Mouse (Mus musculus): ENCODE data around the gene Lrrc51. TPM values are rescaled to one million over a fixed set of nuclear protein-coding genes. Genes with fewer than 3 reads are reported as not detected.
"Not testable (repeated sequence)": the region's sequence is repeated elsewhere in the genome, so short reads cannot be mapped to it uniquely, and the experiment has no call there.

Lrrc51 gene
- polyA plus RNA-seq, 1 experiment from 2014 or later = 8.7 TPM

DNA sequence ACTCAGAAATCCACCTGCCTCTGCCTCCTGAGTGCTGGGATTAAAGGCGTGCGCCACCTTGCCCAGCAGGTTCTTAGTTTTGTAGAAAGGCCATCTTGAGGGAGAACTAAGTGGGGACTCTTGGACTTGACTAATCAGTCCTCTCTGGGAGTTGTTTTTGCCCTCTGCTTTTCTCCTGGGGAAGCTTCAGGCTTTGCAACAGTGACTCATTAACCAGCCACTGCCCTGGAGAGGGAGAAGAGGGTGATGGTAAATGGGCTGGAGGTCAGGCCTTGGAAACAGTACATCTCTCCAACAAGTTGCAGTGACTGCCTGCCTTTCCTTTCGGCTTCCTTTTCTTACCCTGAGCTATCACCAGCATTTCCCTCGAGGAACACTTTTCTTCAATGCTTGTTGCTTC lies 30.9 kb upstream of the Lrrc51 start:
- no peak overlapping the region for H3K9ac ChIP-seq (replicated peaks)
- 87% methylated on average over 4 of the region's 4 CpGs for WGBS

DNA sequence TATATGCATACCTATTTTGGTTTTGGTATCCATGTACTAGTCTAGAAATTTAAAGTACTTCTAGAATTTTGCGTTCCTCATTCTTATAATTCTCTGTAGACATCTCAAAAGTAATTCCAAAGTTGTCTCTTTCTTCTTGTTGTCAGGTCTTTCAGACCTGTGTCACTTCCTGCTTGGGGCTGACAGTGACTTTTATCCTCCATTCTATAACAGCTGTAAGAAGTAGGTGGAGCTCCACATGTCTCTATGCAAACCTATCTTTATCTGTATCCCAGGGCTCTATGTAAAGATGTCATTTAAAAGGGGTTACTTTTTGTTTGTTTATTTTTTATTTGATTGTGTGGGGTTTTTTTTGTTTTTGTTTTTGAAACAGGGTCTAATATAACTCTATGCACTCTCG lies 29.9 kb upstream of the Lrrc51 start:
- Histone ChIP-seq H3K27me3 (no peaks in the 10 kb centered on the region), H3K4me3 (replicated peaks) (no peak overlapping the region), H3K9ac (replicated peaks) (no peak overlapping the region), H3K36me3 (no peaks in the 10 kb centered on the region), H3K27ac (no peak overlapping the region), H3K9me3 (no peaks in the 10 kb centered on the region), H3K4me1 (replicated peaks) (peaks cover 2% of the 10 kb centered on the region), H3K4me2 (no peak overlapping the region)
- 94% methylated on average over 2 of the region's 2 CpGs for WGBS
- ATAC-seq (ENCODE audit: insufficient number of reproducible peaks, insufficient read depth, low FRiP score, low TSS enrichment, low read depth) = no peak

More for the DNA sequence above, 30.9 kb upstream of the Lrrc51 start:
- H3K36me3 ChIP-seq = no peaks in the 10 kb centered on the region
- no peaks in the 10 kb centered on the region for H3K9me3 ChIP-seq
- no peaks in the 10 kb centered on the region for H3K27me3 ChIP-seq
- no peak overlapping the region for H3K27ac ChIP-seq
- peaks cover 8% of the 10 kb centered on the region for H3K4me1 ChIP-seq (replicated peaks)
- no peak overlapping the region for H3K4me3 ChIP-seq (replicated peaks)
- no peak for ATAC-seq (ENCODE audit: insufficient number of reproducible peaks, insufficient read depth, low FRiP score, low TSS enrichment, low read depth)
- H3K4me2 ChIP-seq = no peak overlapping the region

DNA sequence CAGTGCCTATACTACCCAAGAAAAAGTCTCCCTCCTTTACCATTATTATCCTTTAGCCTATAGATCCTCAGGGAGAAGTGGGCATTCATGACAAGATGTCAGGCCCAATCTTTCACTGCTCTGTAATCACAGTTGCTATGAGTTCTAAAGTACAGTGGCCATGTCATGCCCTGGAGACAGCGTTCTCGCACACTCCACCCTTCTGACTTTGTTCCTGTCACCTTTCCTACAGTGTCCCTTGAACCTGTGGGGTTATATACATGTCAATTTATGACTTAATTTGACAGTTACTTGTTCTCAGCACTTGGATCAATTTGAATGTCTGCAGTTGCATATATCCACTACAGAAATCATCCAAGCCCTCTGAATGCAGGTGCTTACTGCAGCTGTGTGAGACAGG lies 29.1 kb upstream of the Lrrc51 start:
- Histone ChIP-seq H3K4me1 (replicated peaks) (no peaks in the 10 kb centered on the region), H3K27me3 (no peaks in the 10 kb centered on the region), H3K4me2 (no peak overlapping the region), H3K36me3 (no peaks in the 10 kb centered on the region), H3K4me3 (replicated peaks) (no peak overlapping the region), H3K9me3 (no peaks in the 10 kb centered on the region), H3K27ac (no peak overlapping the region), H3K9ac (replicated peaks) (no peak overlapping the region)
- WGBS = 95% methylated on average over 2 of the region's 2 CpGs
- ATAC-seq (ENCODE audit: insufficient number of reproducible peaks, insufficient read depth, low FRiP score, low TSS enrichment, low read depth) = no peak

DNA sequence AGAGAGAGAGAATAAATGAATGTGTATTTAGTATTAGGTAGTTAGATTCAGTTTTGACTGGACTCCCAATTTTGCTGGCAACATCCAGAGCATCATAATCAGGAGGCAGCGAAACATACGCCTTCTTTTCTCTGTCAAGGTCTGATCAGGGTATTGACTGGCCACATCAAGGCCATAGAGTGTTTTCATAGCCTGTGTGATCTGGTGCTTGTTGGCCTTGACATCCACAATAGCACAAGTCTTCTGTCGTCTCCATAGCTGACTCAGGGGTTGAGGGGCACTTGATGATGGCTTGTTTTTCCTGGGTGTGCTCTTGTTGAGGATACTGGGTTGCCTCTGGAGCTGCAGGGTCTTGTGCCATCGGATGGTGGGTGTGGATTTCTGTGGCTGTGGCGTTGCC lies 23.2 kb upstream of the Lrrc51 start:
- no peaks in the 10 kb centered on the region for H3K27me3 ChIP-seq
- H3K36me3 ChIP-seq = no peaks in the 10 kb centered on the region
- 99% methylated on average over 5 of the region's 5 CpGs for WGBS
- H3K4me1 ChIP-seq (replicated peaks) = no peaks in the 10 kb centered on the region
- no peak overlapping the region for H3K27ac ChIP-seq
- H3K9ac ChIP-seq (replicated peaks) = no peak overlapping the region
- H3K4me3 ChIP-seq (replicated peaks) = no peak overlapping the region
- H3K4me2 ChIP-seq = no peak overlapping the region
- H3K9me3 ChIP-seq = no peaks in the 10 kb centered on the region
- no peak for ATAC-seq (ENCODE audit: insufficient number of reproducible peaks, insufficient read depth, low FRiP score, low TSS enrichment, low read depth)

DNA sequence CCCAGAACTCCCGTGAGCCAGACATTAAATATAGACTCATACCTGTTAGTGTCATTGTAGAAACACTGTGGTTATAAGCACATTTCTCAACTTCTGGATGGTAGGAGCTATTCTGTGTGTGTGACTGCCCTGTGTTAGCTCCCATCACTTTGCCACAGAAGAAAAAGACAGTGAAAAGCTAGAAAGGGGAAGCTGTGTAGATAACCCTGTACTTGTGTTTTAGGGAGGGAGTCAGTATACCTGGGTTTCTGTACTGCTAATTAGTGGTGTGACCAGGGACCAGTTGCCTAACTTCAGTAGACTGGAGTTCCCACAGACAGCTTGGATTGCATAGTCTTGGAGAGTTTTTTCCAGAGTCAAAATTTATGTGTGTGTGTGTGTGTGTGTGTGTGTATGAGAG lies 22.8 kb upstream of the Lrrc51 start:
- no peaks in the 10 kb centered on the region for H3K36me3 ChIP-seq
- no peak overlapping the region for H3K27ac ChIP-seq
- no peaks in the 10 kb centered on the region for H3K27me3 ChIP-seq
- no peak for ATAC-seq (ENCODE audit: insufficient number of reproducible peaks, insufficient read depth, low FRiP score, low TSS enrichment, low read depth)
- no peaks in the 10 kb centered on the region for H3K4me1 ChIP-seq (replicated peaks)
- no peak overlapping the region for H3K9ac ChIP-seq (replicated peaks)
- H3K9me3 ChIP-seq = no peaks in the 10 kb centered on the region
- no peak overlapping the region for H3K4me2 ChIP-seq
- no peak overlapping the region for H3K4me3 ChIP-seq (replicated peaks)
- WGBS = 93% methylated on average over 1 of the region's 1 CpGs

DNA sequence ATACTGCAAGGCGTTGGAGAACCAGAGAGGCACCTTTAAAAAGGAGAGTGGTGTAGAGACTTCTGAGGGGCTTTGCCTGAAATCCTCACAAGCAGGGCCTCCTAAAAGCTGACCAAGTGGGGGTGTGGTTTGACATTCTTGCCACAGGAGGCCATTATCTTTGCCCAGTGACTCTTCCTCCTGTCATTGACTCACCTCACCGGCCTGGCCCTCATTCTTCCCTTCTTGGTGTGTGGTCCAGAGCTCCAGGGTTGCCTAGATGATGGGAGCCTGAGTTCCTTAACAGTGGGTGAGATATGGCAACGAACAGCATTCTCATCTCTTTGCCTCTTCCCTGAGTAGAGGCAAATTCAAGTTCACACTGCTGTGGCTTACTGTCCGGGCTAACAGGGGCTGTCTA lies 22.2 kb upstream of the Lrrc51 start:
- H3K4me1 ChIP-seq (replicated peaks) = no peaks in the 10 kb centered on the region
- no peak overlapping the region for H3K4me2 ChIP-seq
- no peak overlapping the region for H3K27ac ChIP-seq
- no peak overlapping the region for H3K9ac ChIP-seq (replicated peaks)
- no peak overlapping the region for H3K4me3 ChIP-seq (replicated peaks)
- WGBS = 85% methylated on average over 4 of the region's 4 CpGs
- ATAC-seq (ENCODE audit: insufficient number of reproducible peaks, insufficient read depth, low FRiP score, low TSS enrichment, low read depth) = no peak
- H3K9me3 ChIP-seq = no peaks in the 10 kb centered on the region
- H3K27me3 ChIP-seq = no peaks in the 10 kb centered on the region
- H3K36me3 ChIP-seq = no peaks in the 10 kb centered on the region

DNA sequence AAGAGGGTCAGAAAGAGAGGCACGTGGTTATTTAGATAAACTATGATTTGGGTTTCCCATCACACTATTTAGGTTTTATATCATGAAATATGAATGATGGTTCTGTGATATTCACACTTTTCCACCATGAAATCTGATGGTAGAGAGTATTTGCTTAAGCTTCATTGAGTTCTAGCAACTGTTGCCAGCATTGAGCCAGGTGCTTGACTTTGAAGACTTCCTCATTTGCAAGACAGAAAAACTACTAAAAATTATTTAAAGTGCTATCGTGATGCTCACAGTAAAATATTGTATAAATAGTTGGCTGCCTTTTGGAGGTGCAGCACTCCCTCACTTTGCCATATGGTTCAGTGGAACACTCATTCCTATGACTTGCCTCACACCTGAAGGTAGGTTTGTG lies 21.6 kb upstream of the Lrrc51 start:
- no peak for ATAC-seq (ENCODE audit: insufficient number of reproducible peaks, insufficient read depth, low FRiP score, low TSS enrichment, low read depth)
- Histone ChIP-seq H3K27me3 (no peaks in the 10 kb centered on the region), H3K4me3 (replicated peaks) (no peak overlapping the region), H3K9me3 (no peaks in the 10 kb centered on the region), H3K27ac (no peak overlapping the region), H3K4me1 (replicated peaks) (no peaks in the 10 kb centered on the region), H3K9ac (replicated peaks) (no peak overlapping the region), H3K36me3 (no peaks in the 10 kb centered on the region), H3K4me2 (no peak overlapping the region)
- WGBS = 90% methylated on average over 2 of the region's 2 CpGs

DNA sequence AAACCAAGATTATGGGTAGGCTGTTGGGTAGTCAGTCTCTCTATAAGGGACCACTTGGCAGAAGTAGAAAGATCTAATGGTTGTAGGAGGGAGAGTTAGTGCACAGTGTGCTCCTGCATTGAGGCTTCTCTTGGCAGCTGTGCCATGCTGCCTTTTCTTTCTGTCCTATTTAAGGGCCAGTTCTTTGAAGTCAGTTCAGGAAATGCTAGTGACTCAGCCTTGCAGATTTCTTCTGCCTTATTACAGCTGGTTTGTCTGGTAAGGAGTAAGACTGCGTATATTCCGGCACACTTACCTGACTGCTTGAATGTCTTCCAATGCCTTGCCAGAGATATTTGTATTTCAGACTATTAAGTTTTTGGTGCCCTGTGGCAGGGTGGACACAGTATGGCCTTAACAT lies 20.5 kb upstream of the Lrrc51 start:
- no peaks in the 10 kb centered on the region for H3K36me3 ChIP-seq
- WGBS = 97% methylated on average over 2 of the region's 2 CpGs
- H3K9me3 ChIP-seq = no peaks in the 10 kb centered on the region
- ATAC-seq (ENCODE audit: insufficient number of reproducible peaks, insufficient read depth, low FRiP score, low TSS enrichment, low read depth) = no peak
- no peak overlapping the region for H3K27ac ChIP-seq
- H3K4me2 ChIP-seq = no peak overlapping the region
- H3K9ac ChIP-seq (replicated peaks) = no peak overlapping the region
- no peak overlapping the region for H3K4me3 ChIP-seq (replicated peaks)
- H3K27me3 ChIP-seq = no peaks in the 10 kb centered on the region
- H3K4me1 ChIP-seq (replicated peaks) = no peaks in the 10 kb centered on the region

DNA sequence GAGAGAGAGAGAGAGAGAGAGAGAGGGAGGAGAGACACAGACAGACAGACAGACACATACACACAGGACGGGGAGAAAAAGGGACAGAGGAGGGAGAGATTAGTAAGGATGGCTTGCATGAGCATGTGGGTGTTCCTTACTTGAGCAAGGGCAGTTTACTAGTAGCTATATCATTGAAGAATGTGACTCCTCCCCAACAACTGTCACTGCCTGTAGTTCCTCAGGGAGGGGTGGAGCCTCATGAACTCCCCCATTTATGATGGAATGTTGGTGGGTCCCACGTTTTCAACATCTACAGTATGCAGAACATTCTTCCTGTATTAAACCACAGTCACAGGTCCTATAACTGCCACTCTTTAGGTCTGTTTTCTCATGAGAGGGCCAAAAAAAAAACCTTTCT lies 18.4 kb upstream of the Lrrc51 start:
- ATAC-seq (ENCODE audit: insufficient number of reproducible peaks, insufficient read depth, low FRiP score, low TSS enrichment, low read depth) = no peak
- Histone ChIP-seq H3K4me3 (replicated peaks) (no peak overlapping the region), H3K4me2 (no peak overlapping the region), H3K27ac (no peak overlapping the region), H3K36me3 (no peaks in the 10 kb centered on the region), H3K27me3 (no peaks in the 10 kb centered on the region), H3K4me1 (replicated peaks) (no peaks in the 10 kb centered on the region), H3K9ac (replicated peaks) (no peak overlapping the region), H3K9me3 (no peaks in the 10 kb centered on the region)
- 70% methylated on average over 2 of the region's 2 CpGs for WGBS

DNA sequence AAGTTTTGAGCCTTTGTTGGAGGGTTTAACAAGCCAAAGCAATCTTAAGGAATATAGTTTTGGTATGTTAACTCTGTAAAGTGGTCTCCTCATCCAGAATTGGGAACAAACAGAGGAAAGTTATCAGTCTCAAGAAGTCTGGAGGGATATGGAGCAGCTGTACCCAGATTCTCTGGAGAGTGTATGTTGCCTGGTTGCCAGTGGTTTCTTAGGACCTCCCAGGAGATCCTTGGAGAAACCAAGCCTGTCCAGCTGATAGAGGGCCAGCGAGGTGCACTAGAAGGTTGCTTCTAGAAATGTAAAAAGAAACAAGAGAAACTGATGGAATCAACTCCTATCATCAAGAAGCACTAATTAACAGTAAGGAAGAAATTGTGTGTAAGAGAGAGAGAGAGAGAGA lies 18.0 kb upstream of the Lrrc51 start:
- Histone ChIP-seq H3K9ac (replicated peaks) (no peak overlapping the region), H3K4me2 (no peak overlapping the region), H3K27me3 (no peaks in the 10 kb centered on the region), H3K27ac (no peak overlapping the region), H3K4me3 (replicated peaks) (no peak overlapping the region), H3K36me3 (no peaks in the 10 kb centered on the region), H3K4me1 (replicated peaks) (no peaks in the 10 kb centered on the region), H3K9me3 (no peaks in the 10 kb centered on the region)
- WGBS = 96% methylated on average over 1 of the region's 1 CpGs
- ATAC-seq (ENCODE audit: insufficient number of reproducible peaks, insufficient read depth, low FRiP score, low TSS enrichment, low read depth) = no peak

DNA sequence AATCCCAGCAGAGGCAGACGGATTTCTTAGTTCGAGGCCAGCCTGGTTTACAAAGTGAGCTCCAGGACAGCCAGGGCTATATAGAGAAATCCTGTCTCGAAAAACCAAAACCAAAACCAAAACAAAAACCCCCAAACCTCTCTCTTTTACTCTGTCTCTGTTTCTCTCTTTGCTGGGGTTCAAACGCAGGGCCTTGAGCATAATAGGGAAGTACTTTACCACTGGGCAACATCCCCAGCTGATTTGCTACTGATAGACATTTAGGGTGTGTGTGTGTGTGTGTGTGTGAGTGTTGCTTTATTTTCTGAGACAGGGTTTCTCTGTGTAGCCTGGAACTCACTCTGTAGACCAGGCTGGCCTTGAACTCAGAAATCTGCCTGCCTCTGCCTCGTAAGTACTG lies 15.3 kb upstream of the Lrrc51 start:
- not testable (repeated sequence) for ATAC-seq (ENCODE audit: insufficient number of reproducible peaks, insufficient read depth, low FRiP score, low TSS enrichment, low read depth); H3K4me3 ChIP-seq (replicated peaks); H3K9me3 ChIP-seq; H3K27me3 ChIP-seq; H3K9ac ChIP-seq (replicated peaks); H3K36me3 ChIP-seq; H3K4me1 ChIP-seq (replicated peaks); H3K27ac ChIP-seq; H3K4me2 ChIP-seq
- WGBS = 87% methylated on average over 5 of the region's 5 CpGs

DNA sequence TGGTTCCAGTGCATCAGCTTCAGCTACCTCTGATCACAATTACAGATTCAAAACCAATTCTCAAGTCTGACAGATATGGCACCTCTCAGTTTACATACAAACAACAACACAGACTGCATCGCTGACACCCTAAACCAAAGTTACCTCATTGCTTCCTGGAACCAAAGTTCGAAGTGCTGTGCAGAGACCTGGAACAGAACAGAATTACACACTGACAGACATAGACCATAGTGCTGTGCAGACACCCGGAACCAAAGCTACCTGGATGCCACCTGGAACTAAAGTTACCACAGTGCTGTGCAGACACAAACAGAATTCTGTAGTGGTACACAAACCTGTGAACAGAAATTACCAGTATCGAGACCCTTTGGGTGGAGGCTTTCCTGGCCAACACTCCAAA lies 6.1 kb upstream of the Lrrc51 start:
- 92% methylated on average over 4 of the region's 4 CpGs for WGBS
- Histone ChIP-seq H3K36me3 (peaks cover 15% of the 10 kb centered on the region; the same call in 1 of the 2 replicates), H3K4me3 (replicated peaks) (no peak overlapping the region), H3K27ac (no peak overlapping the region), H3K4me1 (replicated peaks) (peaks cover 4% of the 10 kb centered on the region; the same call in 1 of the 2 replicates), H3K9me3 (no peaks in the 10 kb centered on the region), H3K27me3 (no peaks in the 10 kb centered on the region), H3K9ac (replicated peaks) (no peak overlapping the region), H3K4me2 (no peak overlapping the region)
- ATAC-seq (ENCODE audit: insufficient number of reproducible peaks, insufficient read depth, low FRiP score, low TSS enrichment, low read depth) = no peak

All from limb, embryonic 12.5 days (tissue).